Mouse (Mus musculus) C2C12 (cell line): ENCODE results near the gene Il4i1.
"Not testable (repeated sequence)": the region's sequence is repeated elsewhere in the genome, so short reads cannot be mapped to it uniquely, and the experiment has no call there.

Experiments used
- CEBPB ChIP-seq: IDR thresholded peaks from one replicate; pipeline ENCODE4 v1.6.1; 2011; ENCODE audit warnings: low read depth, mild to moderate bottlenecking, control low read depth, moderate library complexity
- CTCF ChIP-seq: IDR thresholded peaks from one replicate; pipeline ENCODE4 v1.5.1; 2011; ENCODE audit not compliant: control insufficient read depth, insufficient read depth, insufficient read length
- FOSL1 ChIP-seq: IDR thresholded peaks from one replicate; pipeline ENCODE4 v1.8.0; 2011; ENCODE audit warnings: mild to moderate bottlenecking, low read length; ENCODE audit not compliant: poor library complexity, insufficient read depth, severe bottlenecking
- MAX ChIP-seq: IDR thresholded peaks from one replicate; pipeline ENCODE4 v1.6.1; 2011; ENCODE audit warnings: mild to moderate bottlenecking, control low read depth
- MYOD1 ChIP-seq: IDR thresholded peaks from one replicate; pipeline ENCODE4 v1.6.1; 2011; ENCODE audit warnings: low read depth; ENCODE audit not compliant: control insufficient read depth, insufficient read length
- MYOG ChIP-seq: IDR thresholded peaks from one replicate; pipeline ENCODE4 v1.6.1; 2011; ENCODE audit not compliant: control insufficient read depth, insufficient read length; ENCODE audit errors: extremely low read depth
- USF1 ChIP-seq: IDR thresholded peaks from one replicate; pipeline ENCODE4 v1.6.1; 2011; ENCODE audit warnings: low read depth, mild to moderate bottlenecking, control low read depth, moderate library complexity

- not testable (repeated sequence) for TF ChIP-seq CTCF, USF1, MAX, MYOG, CEBPB, FOSL1, MYOD1
Observed at GRCm38 (mm10) chr7:44871774-44872173, 55.6 kb downstream of the Il4i1 start.
